Mouse (Mus musculus): ENCODE measurements around the gene Isoc2b. TPM values are rescaled to one million over a fixed set of nuclear protein-coding genes. Genes with fewer than 3 reads are reported as not detected.

Isoc2b gene
- polyA plus RNA-seq, 1 experiment from 2014 or later: 3.0 TPM

- WGBS: 72% methylated on average over 11 of the region's 11 CpGs
Measured at GRCm38 (mm10) chr7:4850621-4851314, 19.3 kb downstream of the Isoc2b start.

DNA sequence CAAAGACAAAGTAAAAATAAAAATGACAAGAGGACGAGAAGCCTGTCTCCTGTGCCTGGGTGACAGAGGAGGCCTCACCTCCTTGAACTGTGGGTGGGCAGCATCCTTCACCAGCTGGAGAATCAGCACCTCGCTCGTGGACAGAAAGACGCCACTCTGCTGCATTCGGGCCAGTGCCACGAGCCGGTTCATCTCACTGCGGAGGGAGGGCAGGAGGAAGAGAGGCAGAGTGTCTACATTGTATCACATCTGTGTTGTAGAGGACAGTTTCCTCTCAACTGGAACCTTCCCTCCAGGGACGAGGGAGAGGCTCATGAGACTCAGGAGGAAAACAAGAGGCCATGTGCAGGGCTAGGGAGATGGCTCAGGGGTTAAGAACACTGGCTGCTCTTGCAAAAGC, 20.7 kb downstream of the Isoc2b start:
- WGBS: 46% methylated on average over 9 of the region's 9 CpGs
- Histone ChIP-seq H3K27me3 (peaks cover 35% of the 10 kb centered on the region), H3K9ac (no peak overlapping the region), H3K36me3 (no peaks in the 10 kb centered on the region), H3K4me2 (no peak overlapping the region), H3K4me3 (no peak overlapping the region), H3K9me3 (replicated peaks) (no peaks in the 10 kb centered on the region), H3K27ac (no peak overlapping the region), H3K4me1 (replicated peaks) (peaks cover 5% of the 10 kb centered on the region)
- no peak for ATAC-seq (replicated peaks; ENCODE audit: insufficient number of reproducible peaks, insufficient read depth, low FRiP score, low read depth)

More at GRCm38 (mm10) chr7:4850621-4851314, 19.3 kb downstream of the Isoc2b start:
- Histone ChIP-seq H3K4me3 (no peak overlapping the region), H3K4me2 (no peak overlapping the region), H3K9ac (no peak overlapping the region), H3K4me1 (replicated peaks) (no peaks in the 10 kb centered on the region), H3K27me3 (peaks cover 21% of the 10 kb centered on the region), H3K27ac (no peak overlapping the region), H3K9me3 (replicated peaks) (no peaks in the 10 kb centered on the region), H3K36me3 (no peaks in the 10 kb centered on the region)
- ATAC-seq (replicated peaks; ENCODE audit: insufficient number of reproducible peaks, insufficient read depth, low FRiP score, low read depth): no peak

GRCm38 (mm10) chr7:4844917-4845309, 25.1 kb downstream of the Isoc2b start:
- Histone ChIP-seq H3K4me1 (replicated peaks) (peaks cover 17% of the 10 kb centered on the region), H3K4me2 (peak overlapping the region; percentile 70), H3K36me3 (no peaks in the 10 kb centered on the region), H3K27ac (no peak overlapping the region), H3K4me3 (peak overlapping the region; percentile 41), H3K27me3 (peaks cover 79% of the 10 kb centered on the region), H3K9ac (no peak overlapping the region), H3K9me3 (replicated peaks) (no peaks in the 10 kb centered on the region)
- WGBS: 2% methylated on average over 13 of the region's 13 CpGs
- peak; percentile 66 for ATAC-seq (replicated peaks; ENCODE audit: insufficient number of reproducible peaks, insufficient read depth, low FRiP score, low read depth)

DNA sequence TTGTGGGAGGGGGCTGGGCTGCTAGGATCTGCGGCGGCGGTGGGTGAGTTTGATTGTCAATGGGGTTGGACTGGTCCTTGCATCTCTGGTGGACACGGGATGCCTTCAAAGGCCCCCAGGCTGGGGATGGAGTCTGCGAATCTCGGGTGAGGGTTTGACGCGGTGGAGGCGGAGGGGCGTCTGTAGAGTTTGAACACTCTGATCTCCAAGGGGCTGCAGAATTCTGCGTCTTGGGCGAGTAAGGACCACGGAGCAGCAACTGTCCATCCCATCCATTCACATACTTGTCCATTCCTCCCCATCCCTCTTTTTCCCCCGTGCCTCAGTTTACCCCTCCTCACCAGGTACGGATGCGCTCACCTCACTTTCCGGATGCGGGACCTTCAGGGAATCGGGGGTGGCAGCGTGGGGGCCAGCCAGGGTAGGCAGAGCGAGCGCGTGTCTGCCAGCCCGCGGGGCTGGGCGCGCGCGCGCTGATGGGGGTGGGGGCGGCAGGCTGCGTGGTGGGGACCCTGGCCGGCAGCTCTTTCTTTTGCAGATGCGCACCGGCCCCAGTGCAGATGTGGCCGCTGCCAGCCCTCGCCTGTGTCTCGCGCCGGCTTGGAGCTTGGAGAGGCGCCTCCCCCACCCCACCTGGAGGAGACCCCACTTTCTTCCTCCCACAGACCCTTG, 25.7 kb downstream of the Isoc2b start, which contains the start of gene Shisa7:
Shisa7 (minus strand) TSS at position 452 of the 672 bp plus-strand sequence.
- no peak; the same call in 1 of the 2 replicates for ATAC-seq (replicated peaks; ENCODE audit: insufficient number of reproducible peaks, insufficient read depth, low FRiP score, low read depth)
- H3K4me3 ChIP-seq: peak within 1 kb of the TSS; percentile 41
- peaks cover 82% of the 10 kb centered on the region for H3K27me3 ChIP-seq
- no peaks in the 10 kb centered on the region for H3K9me3 ChIP-seq (replicated peaks)
- H3K36me3 ChIP-seq: no peaks in the 10 kb centered on the region
- H3K4me1 ChIP-seq (replicated peaks): peaks cover 17% of the 10 kb centered on the region
- H3K9ac ChIP-seq: no peak within 1 kb of the TSS
- 2% methylated on average over 41 of the region's 41 CpGs for WGBS
- H3K27ac ChIP-seq: no peak within 1 kb of the TSS
- H3K4me2 ChIP-seq: peak within 1 kb of the TSS; percentile 70

DNA sequence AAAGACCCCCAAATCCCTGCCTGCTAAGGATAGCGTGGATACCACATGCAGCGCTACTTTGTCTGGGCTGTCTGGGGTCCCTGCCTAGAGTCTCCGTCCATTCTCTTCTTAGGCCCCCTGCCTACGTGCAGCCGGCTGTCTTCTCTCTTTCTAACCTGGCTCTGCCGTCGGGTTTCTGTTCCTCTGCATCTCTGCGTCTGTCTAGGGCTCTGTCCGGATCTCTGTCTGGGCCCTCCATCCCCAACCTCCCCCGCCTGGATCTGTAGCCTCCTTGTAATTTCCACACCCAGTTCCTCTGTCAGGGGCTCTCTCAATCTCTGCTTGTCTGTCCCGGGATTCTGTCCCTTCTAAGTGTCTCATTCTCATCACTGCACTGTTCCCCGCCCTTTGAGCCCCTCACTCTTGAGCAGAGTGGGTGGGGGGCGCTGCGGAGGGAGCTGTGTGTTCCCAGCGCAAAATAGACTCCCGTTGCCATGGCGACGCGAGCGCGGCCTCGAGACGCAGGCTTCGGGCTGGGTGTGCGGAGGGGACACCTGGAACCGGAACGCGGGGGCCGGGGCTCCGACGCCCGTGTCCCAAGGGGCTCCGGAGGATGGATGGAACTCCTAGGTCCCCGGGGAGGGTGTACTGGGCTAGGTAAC, 26.3 kb downstream of the Isoc2b start:
- ATAC-seq (replicated peaks; ENCODE audit: insufficient number of reproducible peaks, insufficient read depth, low FRiP score, low read depth): no peak
- Histone ChIP-seq H3K36me3 (no peaks in the 10 kb centered on the region), H3K4me1 (replicated peaks) (peaks cover 17% of the 10 kb centered on the region), H3K9me3 (replicated peaks) (no peaks in the 10 kb centered on the region), H3K27ac (no peak overlapping the region), H3K27me3 (peaks cover 85% of the 10 kb centered on the region), H3K4me3 (peak overlapping the region; percentile 41), H3K9ac (no peak overlapping the region), H3K4me2 (peak overlapping the region; percentile 70)
- 3% methylated on average over 34 of the region's 34 CpGs for WGBS

DNA sequence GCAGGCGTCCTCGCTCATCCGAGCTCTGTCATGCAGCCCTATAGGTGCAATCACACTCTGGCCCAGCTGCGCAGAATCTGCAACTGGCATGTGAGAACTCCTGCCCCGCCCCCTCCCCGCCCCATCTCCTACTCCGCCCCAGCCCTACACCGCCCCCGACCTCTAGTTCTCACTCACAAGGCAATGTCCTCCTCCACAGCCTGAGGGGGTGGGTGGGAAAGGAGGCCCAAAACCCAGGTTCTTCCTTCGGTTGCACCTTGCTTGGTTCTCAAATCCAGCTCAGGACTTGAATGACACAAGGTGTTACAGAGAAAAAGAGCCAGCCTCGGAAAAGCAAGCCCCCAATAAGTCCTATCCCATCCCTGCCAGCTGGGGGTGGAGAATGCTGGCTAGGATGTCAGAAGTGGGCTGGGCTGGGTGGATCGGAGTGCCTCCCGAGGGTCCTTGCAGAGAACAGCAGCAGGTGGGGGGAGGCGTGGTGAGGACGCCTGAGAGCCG, 27.4 kb downstream of the Isoc2b start:
- ATAC-seq (replicated peaks; ENCODE audit: insufficient number of reproducible peaks, insufficient read depth, low FRiP score, low read depth): peak; percentile 53
- no peak overlapping the region for H3K9ac ChIP-seq
- peak overlapping the region; percentile 24 for H3K4me3 ChIP-seq
- H3K27me3 ChIP-seq: peaks cover 95% of the 10 kb centered on the region
- H3K27ac ChIP-seq: no peak overlapping the region
- H3K36me3 ChIP-seq: no peaks in the 10 kb centered on the region
- peak overlapping the region; percentile 70 for H3K4me2 ChIP-seq
- H3K9me3 ChIP-seq (replicated peaks): no peaks in the 10 kb centered on the region
- peaks cover 17% of the 10 kb centered on the region for H3K4me1 ChIP-seq (replicated peaks)
- WGBS: under 1% methylated on average over 16 of the region's 16 CpGs

- H3K27ac ChIP-seq: no peak overlapping the region
- no peak overlapping the region for H3K4me2 ChIP-seq
- H3K36me3 ChIP-seq: no peaks in the 10 kb centered on the region
- no peak for ATAC-seq (replicated peaks; ENCODE audit: insufficient number of reproducible peaks, insufficient read depth, low FRiP score, low read depth)
- peaks cover 98% of the 10 kb centered on the region for H3K27me3 ChIP-seq
- WGBS: 53% methylated on average over 5 of the region's 5 CpGs
- no peak overlapping the region for H3K9ac ChIP-seq
- 0 out of 2 replicates have a peak overlapping the region, but pooled peaks have one; percentile 24 for H3K4me3 ChIP-seq
- peaks cover 17% of the 10 kb centered on the region for H3K4me1 ChIP-seq (replicated peaks)
- no peaks in the 10 kb centered on the region for H3K9me3 ChIP-seq (replicated peaks)
Measured at GRCm38 (mm10) chr7:4842077-4842476, 28.0 kb downstream of the Isoc2b start.

DNA sequence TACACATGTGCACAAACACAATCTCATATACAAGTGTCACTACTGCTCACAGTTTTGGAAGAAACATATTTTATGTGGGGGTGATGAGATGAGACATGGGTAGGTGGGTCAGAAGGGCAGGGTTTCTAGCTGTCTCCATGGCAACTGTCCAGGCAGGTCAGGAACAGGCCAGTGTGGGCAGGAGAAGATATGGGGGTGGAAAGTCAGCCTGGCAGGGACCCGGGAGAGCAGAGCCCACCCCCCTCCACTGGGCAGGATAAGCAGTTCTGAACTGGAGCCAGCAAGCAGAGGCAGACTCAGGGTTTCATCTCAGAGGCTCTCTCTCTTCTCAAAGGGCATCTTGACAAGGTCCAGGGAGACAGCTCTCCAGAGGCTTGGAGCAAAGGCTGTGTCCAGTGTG, 32.4 kb downstream of the Isoc2b start:
- no peak overlapping the region for H3K9ac ChIP-seq
- 11% methylated on average over 1 of the region's 1 CpGs for WGBS
- H3K9me3 ChIP-seq (replicated peaks): no peaks in the 10 kb centered on the region
- H3K27me3 ChIP-seq: peaks cover 95% of the 10 kb centered on the region
- ATAC-seq (replicated peaks; ENCODE audit: insufficient number of reproducible peaks, insufficient read depth, low FRiP score, low read depth): no peak
- H3K4me1 ChIP-seq (replicated peaks): peaks cover 9% of the 10 kb centered on the region
- H3K4me2 ChIP-seq: no peak overlapping the region
- no peaks in the 10 kb centered on the region for H3K36me3 ChIP-seq
- no peak overlapping the region for H3K4me3 ChIP-seq
- no peak overlapping the region for H3K27ac ChIP-seq

DNA sequence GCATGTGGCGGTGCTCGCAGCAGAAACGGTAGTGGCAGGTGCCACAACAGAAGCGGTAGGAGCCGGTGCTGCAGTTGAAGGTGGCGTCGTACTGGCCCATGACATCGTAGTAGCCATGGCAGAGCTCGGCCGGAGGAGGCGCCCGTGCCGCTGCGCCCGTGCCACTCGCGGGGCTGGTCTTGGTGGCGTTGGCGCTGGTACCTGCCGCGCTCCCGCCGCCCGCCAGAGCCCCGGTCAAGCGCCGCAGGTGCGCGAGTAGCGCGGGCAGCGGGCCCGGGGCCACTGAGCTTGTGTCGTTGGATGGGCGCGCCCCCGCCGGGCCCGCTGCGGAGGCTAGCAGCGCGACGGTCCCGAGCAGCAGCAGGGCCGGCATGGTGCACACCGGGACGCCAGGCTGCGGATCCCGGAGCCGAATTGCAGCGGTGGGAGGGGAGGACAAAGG, 33.7 kb downstream of the Isoc2b start:
- Histone ChIP-seq H3K9ac (peak overlapping the region; percentile 38), H3K4me1 (replicated peaks) (peaks cover 9% of the 10 kb centered on the region), H3K27me3 (peaks cover 95% of the 10 kb centered on the region), H3K4me3 (peak overlapping the region; percentile 55), H3K9me3 (replicated peaks) (no peaks in the 10 kb centered on the region), H3K4me2 (peak overlapping the region; percentile 88), H3K27ac (no peak overlapping the region), H3K36me3 (no peaks in the 10 kb centered on the region)
- under 1% methylated on average over 51 of the region's 51 CpGs for whole genome bisulfite sequencing
- ATAC-seq (replicated peaks; ENCODE audit: insufficient number of reproducible peaks, insufficient read depth, low FRiP score, low read depth): peak; percentile 66; the same call in 1 of the 2 replicates

DNA sequence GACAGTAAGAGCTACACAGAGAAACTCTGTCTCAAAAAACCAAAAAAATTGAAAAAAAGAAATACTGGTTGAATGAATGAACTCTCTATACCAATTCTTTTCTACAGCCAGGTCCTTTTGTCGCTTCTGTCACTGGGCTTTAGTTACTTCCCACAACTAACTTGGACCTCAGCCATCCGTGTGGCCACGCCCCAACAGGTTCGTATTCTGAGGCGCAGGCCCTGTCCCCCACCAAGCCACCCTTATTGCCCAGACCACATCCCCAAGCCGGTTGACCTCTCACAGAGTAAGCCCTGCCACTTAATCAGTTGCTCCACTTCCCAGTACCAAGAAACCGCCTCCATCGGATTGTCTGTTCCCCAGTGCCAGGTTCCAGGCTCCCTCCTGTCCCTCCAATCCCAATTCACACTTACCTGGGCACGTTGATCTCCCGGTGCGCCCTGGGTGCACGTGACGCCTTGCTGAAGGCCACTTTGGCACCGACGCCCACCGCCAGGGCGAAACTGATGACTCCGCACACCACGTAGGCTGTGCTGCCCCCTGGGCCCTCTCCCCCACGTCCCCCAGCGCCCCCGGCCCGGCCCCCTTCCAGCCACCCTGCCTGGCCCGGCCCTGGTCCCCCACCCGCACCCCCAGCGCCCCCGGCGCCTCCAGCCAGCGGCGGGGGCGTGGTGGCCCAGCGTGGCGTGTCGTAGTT, 34.3 kb downstream of the Isoc2b start:
- Histone ChIP-seq H3K27me3 (peaks cover 95% of the 10 kb centered on the region), H3K9ac (0 out of 2 replicates have a peak overlapping the region, but pooled peaks have one; percentile 38), H3K36me3 (no peaks in the 10 kb centered on the region), H3K27ac (no peak overlapping the region), H3K4me1 (replicated peaks) (peaks cover 9% of the 10 kb centered on the region), H3K4me2 (peak overlapping the region; percentile 88), H3K4me3 (peak overlapping the region; percentile 55), H3K9me3 (replicated peaks) (no peaks in the 10 kb centered on the region)
- ATAC-seq (replicated peaks; ENCODE audit: insufficient number of reproducible peaks, insufficient read depth, low FRiP score, low read depth): peak; percentile 54; the same call in 1 of the 2 replicates
- 4% methylated on average over 34 of the region's 34 CpGs for WGBS

GRCm38 (mm10) chr7:4830476-4830875, 39.6 kb downstream of the Isoc2b start:
- H3K27ac ChIP-seq: no peak overlapping the region
- H3K9me3 ChIP-seq (replicated peaks): no peaks in the 10 kb centered on the region
- H3K4me1 ChIP-seq (replicated peaks): no peaks in the 10 kb centered on the region
- no peak for ATAC-seq (replicated peaks; ENCODE audit: insufficient number of reproducible peaks, insufficient read depth, low FRiP score, low read depth)
- 6% methylated on average over 12 of the region's 12 CpGs for WGBS
- no peak overlapping the region for H3K9ac ChIP-seq
- H3K36me3 ChIP-seq: no peaks in the 10 kb centered on the region
- no peak overlapping the region for H3K4me3 ChIP-seq
- H3K27me3 ChIP-seq: peaks cover 62% of the 10 kb centered on the region
- no peak overlapping the region for H3K4me2 ChIP-seq
